Mouse (Mus musculus) ES-Bruce4 (cell line): ENCODE measurements around the gene C1qtnf1.

Experiments
- CTCF ChIP-seq: IDR thresholded peaks from one replicate; pipeline ENCODE4 v1.8.1; 2011; ENCODE audit warnings: low read depth, low read length
- EP300 ChIP-seq: IDR thresholded peaks from 2 replicates; pipeline ENCODE4 v1.6.1; 2011; ENCODE audit warnings: low read depth, low read length; ENCODE audit not compliant: insufficient read depth
- POLR2A ChIP-seq: IDR thresholded peaks from one replicate; pipeline ENCODE4 v1.8.1; 2011; ENCODE audit warnings: low read length; ENCODE audit not compliant: insufficient read depth

GRCm38 (mm10) chr11:118443201-118443970, 15.4 kb downstream of the C1qtnf1 start:
- TF ChIP-seq POLR2A, result no peak
- TF ChIP-seq CTCF, result peak; percentile 95
- TF ChIP-seq EP300, result no peak
